Mouse (Mus musculus) CH12.LX (cell line): ENCODE data around the gene Sumo3. TPM values are rescaled to one million over a fixed set of nuclear protein-coding genes. Genes with fewer than 3 reads are reported as not detected.

ENCODE experiments used
- DNase-seq: peaks from one replicate; pipeline ENCODE4 v3.0.0-alpha.2; 2013; ENCODE audit errors: extremely low read depth
- H3K27ac ChIP-seq: 2 replicates; pipeline ENCODE4 v1.5.1; 2012; ENCODE audit warnings: low read depth, mild to moderate bottlenecking, control low read depth, moderate library complexity; ENCODE audit not compliant: insufficient read depth
- H3K27me3 ChIP-seq: replicated peaks from 2 replicates; pipeline ENCODE3; 2012; ENCODE audit warnings: inconsistent platforms
- H3K36me3 ChIP-seq, 2 experiments: replicated peaks in 1 of 2; 2 replicates each; pipeline versions ENCODE3 to v1.6.1; 2012; ENCODE audit warnings: inconsistent platforms in 1 of 2, low read length in 1 of 2, mild to moderate bottlenecking in 1 of 2, mixed read lengths in 1 of 2, moderate library complexity in 1 of 2; ENCODE audit not compliant: control insufficient read depth in 1 of 2, insufficient read depth in 1 of 2
- H3K4me1 ChIP-seq, 2 experiments: 2 replicates each; pipeline ENCODE4 v1.6.1; 2012; ENCODE audit warnings: inconsistent platforms in 1 of 2, moderate library complexity in 1 of 2; ENCODE audit not compliant: insufficient read depth in 2 of 2, control insufficient read depth in 1 of 2
- H3K4me2 ChIP-seq: 2 replicates; pipeline ENCODE4 v1.6.1; 2012; ENCODE audit warnings: low read depth, mild to moderate bottlenecking, control low read depth; ENCODE audit not compliant: poor library complexity, insufficient read depth, severe bottlenecking
- H3K4me3 ChIP-seq, 3 experiments: fragments of 150-350 bp in 1 of 3; sonication (generic) in 1 of 3; replicated peaks in 1 of 3; 2 replicates each; pipeline versions ENCODE3 to v1.5.1; 2011 to 2012; ENCODE audit warnings: low read depth in 2 of 3, low read length in 2 of 3, mild to moderate bottlenecking in 2 of 3, moderate library complexity in 2 of 3, control low read depth in 1 of 3, improper control_type of control experiment in 1 of 3, inconsistent platforms in 1 of 3, mixed read lengths in 1 of 3; ENCODE audit not compliant: poor library complexity in 1 of 3
- H3K79me2 ChIP-seq: replicated peaks from 2 replicates; pipeline ENCODE4 v1.6.1; 2012; ENCODE audit warnings: mild to moderate bottlenecking, moderate library complexity; ENCODE audit not compliant: control insufficient read depth, poor library complexity, insufficient read depth, severe bottlenecking; ENCODE audit errors: extremely low read depth
- H3K9ac ChIP-seq: 2 replicates; pipeline ENCODE4 v1.6.1; 2012; ENCODE audit warnings: low read depth, mild to moderate bottlenecking, control low read depth, moderate library complexity; ENCODE audit not compliant: insufficient read depth
- H3K9me3 ChIP-seq: replicated peaks from 2 replicates; pipeline ENCODE3; 2012; ENCODE audit warnings: low read length, inconsistent platforms, mixed read lengths
- CHD1 ChIP-seq: IDR thresholded peaks from 2 replicates; pipeline ENCODE4 v1.6.1; 2012; ENCODE audit warnings: low read depth, low read length, improper control_type of control experiment, inconsistent platforms
- CTCF ChIP-seq, 2 experiments: IDR thresholded peaks in 1 of 2; conservative IDR thresholded peaks in 1 of 2; 2 replicates each; pipeline ENCODE4 v1.5.1; 2011 to 2012; ENCODE audit warnings: low read depth in 2 of 2, low read length in 2 of 2, improper control_type of control experiment in 1 of 2, inconsistent platforms in 1 of 2, mild to moderate bottlenecking in 1 of 2, moderate library complexity in 1 of 2
- ELF1 ChIP-seq: IDR thresholded peaks from 2 replicates; pipeline ENCODE4 v1.6.1; 2014; ENCODE audit warnings: low read depth, mild to moderate bottlenecking, inconsistent platforms, low read length, improper control_type of control experiment
- EP300 ChIP-seq: IDR thresholded peaks from 2 replicates; pipeline ENCODE4 v1.6.1; 2011; ENCODE audit warnings: low read length, improper control_type of control experiment
- GABPA ChIP-seq: IDR thresholded peaks from 2 replicates; pipeline ENCODE4 v1.6.1; 2012; ENCODE audit warnings: low read depth, low read length, improper control_type of control experiment, inconsistent platforms; ENCODE audit not compliant: insufficient replicate concordance
- MAFK ChIP-seq: IDR thresholded peaks from 2 replicates; pipeline ENCODE4 v1.6.1; 2011; ENCODE audit warnings: low read length, improper control_type of control experiment; ENCODE audit not compliant: insufficient replicate concordance
- MAX ChIP-seq: IDR thresholded peaks from 2 replicates; pipeline ENCODE4 v1.6.1; 2011; ENCODE audit warnings: low read length, improper control_type of control experiment
- MAZ ChIP-seq: IDR thresholded peaks from 2 replicates; pipeline ENCODE4 v1.6.1; 2012; ENCODE audit warnings: low read depth, mild to moderate bottlenecking, inconsistent platforms, low read length, improper control_type of control experiment, moderate library complexity
- MEF2A ChIP-seq: IDR thresholded peaks from 2 replicates; pipeline ENCODE4 v1.6.1; 2014; ENCODE audit warnings: low read depth, mild to moderate bottlenecking, inconsistent platforms, low read length, improper control_type of control experiment, borderline replicate concordance
- MXI1 ChIP-seq: IDR thresholded peaks from 2 replicates; pipeline ENCODE4 v1.6.1; 2011; ENCODE audit warnings: mild to moderate bottlenecking, low read depth, low read length, improper control_type of control experiment
- NRF1 ChIP-seq: IDR thresholded peaks from 2 replicates; pipeline ENCODE4 v1.6.1; 2014; ENCODE audit warnings: low read depth, mild to moderate bottlenecking, inconsistent platforms, low read length, improper control_type of control experiment, moderate library complexity
- POLR2A ChIP-seq: IDR thresholded peaks from 2 replicates; pipeline ENCODE4 v1.6.1; 2011; ENCODE audit warnings: low read depth, mild to moderate bottlenecking, improper control_type of control experiment, low read length
- RAD21 ChIP-seq: IDR thresholded peaks from 2 replicates; pipeline ENCODE4 v1.6.1; 2011; ENCODE audit warnings: low read depth, mild to moderate bottlenecking, low read length, improper control_type of control experiment, moderate library complexity
- SMC3 ChIP-seq: IDR thresholded peaks from 2 replicates; pipeline ENCODE4 v1.6.1; 2011; ENCODE audit warnings: low read depth, low read length, improper control_type of control experiment
- TCF12 ChIP-seq: IDR thresholded peaks from 2 replicates; pipeline ENCODE4 v1.6.1; 2014; ENCODE audit warnings: low read depth, mild to moderate bottlenecking, inconsistent platforms, low read length, improper control_type of control experiment
- UBTF ChIP-seq: IDR thresholded peaks from 2 replicates; pipeline ENCODE4 v1.6.1; 2012; ENCODE audit warnings: low read depth, mild to moderate bottlenecking, inconsistent platforms, low read length, improper control_type of control experiment, moderate library complexity
- USF1 ChIP-seq: IDR thresholded peaks from 2 replicates; pipeline ENCODE4 v1.6.1; 2014; ENCODE audit warnings: low read depth, mild to moderate bottlenecking, inconsistent platforms, low read length, improper control_type of control experiment
- USF2 ChIP-seq: conservative IDR thresholded peaks from 2 replicates; pipeline ENCODE4 v1.6.1; 2011; ENCODE audit warnings: low read depth, low read length, improper control_type of control experiment
- ZC3H11A ChIP-seq: IDR thresholded peaks from 2 replicates; pipeline ENCODE4 v1.6.1; 2012; ENCODE audit warnings: low read depth, mild to moderate bottlenecking, inconsistent platforms, low read length, improper control_type of control experiment
- dilution Hi-C: fragments of 300-500 bp; cut with MboI; formaldehyde crosslinking; loops from 2 replicates; pipeline ENCODE4 v1.14.3; 2020; ENCODE audit warnings: low sequenced_read_pairs; ENCODE audit not compliant: extremely low pct_unique_long_range_greater_than_20kb, extremely low pct_ligation_motif_present
- in situ Hi-C: fragments of 300-500 bp; cut with MboI; formaldehyde crosslinking; loops from 3 replicates; pipeline ENCODE4 v1.14.3; 2019; ENCODE audit warnings: low sequenced_read_pairs, low pct_ligation_motif_present, low pct_unique_long_range_greater_than_20kb, mixed read lengths
- polyA plus RNA-seq: library from polyadenylated mRNA; unstranded; fragments of >175 nt; gene quantifications from 2 replicates; pipeline ENCODE4 v1.2.1, GENCODE M21; 2012; ENCODE audit warnings: low read depth; ENCODE audit not compliant: insufficient read length
- total RNA-seq, 2 experiments: library from RNA; depleted of rRNA; stranded (reverse); fragments of 300-350 nt in 1 of 2; fragments of >200 nt in 1 of 2; gene quantifications; 2 replicates each; pipeline ENCODE4 v1.2.3; 2012 to 2014

The Sumo3 gene
- total and polyA plus RNA-seq, 3 experiments: 54.4 to 130 (median 81.2) TPM

GRCm38 (mm10) chr10:77604111-77604510 lies 1.8 kb upstream of the Sumo3 start:
- dilution Hi-C loops (no loop called here), in situ Hi-C loops (no loop called here)
- H3K4me1 ChIP-seq: peaks cover 5 to 14% of the 10 kb centered on the region in 2 experiments
- H3K36me3 ChIP-seq: peaks cover 1 to 19% of the 10 kb centered on the region in 2 experiments
- TF ChIP-seq NRF1: no peak
- peak; percentile 23 to 38; a peak in 1 of 4 replicates for TF ChIP-seq CTCF (conservative IDR thresholded peaks at IDR 0.05 in 1 of 2, IDR thresholded peaks at IDR 0.05 in 1 of 2; ENCODE audit: low read depth in 2 of 2, low read length in 2 of 2)
- DNase-seq: no peak
- peaks cover 13% of the 10 kb centered on the region for H3K79me2 ChIP-seq
- H3K27me3 ChIP-seq: no peaks in the 10 kb centered on the region
- H3K27ac ChIP-seq: no peak overlapping the region
- no peak overlapping the region for H3K9ac ChIP-seq
- no peak overlapping the region for H3K4me2 ChIP-seq
- no peak overlapping the region for H3K4me3 ChIP-seq
- H3K9me3 ChIP-seq: peaks cover 7% of the 10 kb centered on the region

- H3K9me3 ChIP-seq: peaks cover 7% of the 10 kb centered on the region
- no peak overlapping the region for H3K4me3 ChIP-seq
- DNase-seq: no peak
- dilution Hi-C loops: no loop called here
- peaks cover under 1 to 23% of the 10 kb centered on the region in 2 experiments for H3K36me3 ChIP-seq
- H3K27me3 ChIP-seq: no peaks in the 10 kb centered on the region
- H3K27ac ChIP-seq: no peak overlapping the region
- no peak overlapping the region for H3K9ac ChIP-seq
- TF ChIP-seq CHD1: no peak
- no peak for TF ChIP-seq USF1
- TF ChIP-seq ZC3H11A: no peak
- no peak for TF ChIP-seq MAZ
- no peak for TF ChIP-seq POLR2A
- H3K79me2 ChIP-seq: peaks cover 13% of the 10 kb centered on the region
- H3K4me1 ChIP-seq: peaks cover 5 to 14% of the 10 kb centered on the region in 2 experiments
- no peak overlapping the region for H3K4me2 ChIP-seq
- in situ Hi-C loops: no loop called here
Measured at GRCm38 (mm10) chr10:77604958-77605357, 939 bp upstream of the Sumo3 start.

- H3K4me3 ChIP-seq: peak overlapping the region in 2 of 3 experiments; percentile 41 to 77
- H3K4me2 ChIP-seq: no peak overlapping the region
- dilution Hi-C loops: no loop called here
- DNase-seq: peak; percentile 69
- peaks cover 7% of the 10 kb centered on the region for H3K9me3 ChIP-seq
- H3K9ac ChIP-seq: no peak overlapping the region
- no peak overlapping the region for H3K27ac ChIP-seq
- peaks cover 5 to 14% of the 10 kb centered on the region in 2 experiments for H3K4me1 ChIP-seq
- no peaks in the 10 kb centered on the region for H3K27me3 ChIP-seq
- in situ Hi-C loops: no loop called here
- peak; percentile 37 for TF ChIP-seq SMC3
- no peak for TF ChIP-seq GABPA
- TF ChIP-seq MEF2A: no peak
- no peak for TF ChIP-seq UBTF
- TF ChIP-seq USF2: no peak
- peak; percentile 51 to 68 for TF ChIP-seq CTCF (conservative IDR thresholded peaks at IDR 0.05 in 1 of 2, IDR thresholded peaks at IDR 0.05 in 1 of 2; ENCODE audit: low read depth in 2 of 2, low read length in 2 of 2)
- no peak for TF ChIP-seq ELF1
- TF ChIP-seq MAX: no peak
- no peak for TF ChIP-seq MXI1
- peak; percentile 16 for TF ChIP-seq RAD21
- TF ChIP-seq MAFK: no peak
- TF ChIP-seq TCF12: no peak
- no peak for TF ChIP-seq EP300
- H3K79me2 ChIP-seq: peaks cover 13% of the 10 kb centered on the region
- peaks cover 4 to 25% of the 10 kb centered on the region in 2 experiments for H3K36me3 ChIP-seq
Measured at GRCm38 (mm10) chr10:77605368-77605767, 529 bp upstream of the Sumo3 start.
